Mouse (Mus musculus): ENCODE results near the gene Mzf1.

Gene Mzf1

GRCm38 (mm10) chr7:13034148-13034977 is 20.2 kb downstream of the Mzf1 start, which contains the start of gene Chmp2a:
Gene Chmp2a, minus strand, starts transcription at chr7:13034807.
- DNase-seq, result peak; percentile 98

GRCm38 (mm10) chr7:13033451-13034147 is 21.0 kb downstream of the Mzf1 start:
- no peak for DNase-seq

- no peak for DNase-seq
Measured at GRCm38 (mm10) chr7:13032541-13032940, 22.0 kb downstream of the Mzf1 start.

GRCm38 (mm10) chr7:13031983-13032382 is 22.6 kb downstream of the Mzf1 start:
- no peak for DNase-seq

GRCm38 (mm10) chr7:13031069-13031468 is 23.5 kb downstream of the Mzf1 start:
- DNase-seq, result peak; percentile 32

- DNase-seq, result no peak
Measured at GRCm38 (mm10) chr7:13028986-13029385, 25.6 kb downstream of the Mzf1 start.

- no peak for DNase-seq
Measured at GRCm38 (mm10) chr7:13025511-13026112, 29.0 kb downstream of the Mzf1 start.

GRCm38 (mm10) chr7:13024805-13025204 is 29.8 kb downstream of the Mzf1 start:
- DNase-seq, result peak; percentile 64

- peak; percentile 93 for DNase-seq
Measured at GRCm38 (mm10) chr7:13023928-13024731, 30.4 kb downstream of the Mzf1 start.

GRCm38 (mm10) chr7:13022773-13023535 is 31.6 kb downstream of the Mzf1 start:
- peak; percentile 88 for DNase-seq

GRCm38 (mm10) chr7:13015217-13015616 is 39.3 kb downstream of the Mzf1 start:
- no peak for DNase-seq

GRCm38 (mm10) chr7:13014275-13014839 is 40.2 kb downstream of the Mzf1 start:
- DNase-seq, result no peak

GRCm38 (mm10) chr7:13013671-13014070 is 40.9 kb downstream of the Mzf1 start:
- DNase-seq, result no peak

GRCm38 (mm10) chr7:13010005-13010908 is 44.3 kb downstream of the Mzf1 start, which contains the start of gene Zbtb45:
Gene Zbtb45, minus strand, starts transcription at chr7:13010034.
- DNase-seq, result no peak

- peak; percentile 96 for DNase-seq
Measured at GRCm38 (mm10) chr7:13009143-13010004, 45.2 kb downstream of the Mzf1 start.

GRCm38 (mm10) chr7:13007341-13008092 is 47.0 kb downstream of the Mzf1 start:
- no peak for DNase-seq

GRCm38 (mm10) chr7:13006531-13006930 is 48.0 kb downstream of the Mzf1 start:
- DNase-seq, result no peak

GRCm38 (mm10) chr7:13006011-13006410 is 48.6 kb downstream of the Mzf1 start:
- no peak for DNase-seq

GRCm38 (mm10) chr7:13003380-13003779 is 51.2 kb downstream of the Mzf1 start:
- DNase-seq, result no peak
